Mouse (Mus musculus): ENCODE measurements at regions not wholly inside any gene's neighbourhood (a gene's known extent, or its start where the extent isn't known, plus 50 kb on each side); places are given as distances from the start of the nearest gene placed in this dataset.

DNA sequence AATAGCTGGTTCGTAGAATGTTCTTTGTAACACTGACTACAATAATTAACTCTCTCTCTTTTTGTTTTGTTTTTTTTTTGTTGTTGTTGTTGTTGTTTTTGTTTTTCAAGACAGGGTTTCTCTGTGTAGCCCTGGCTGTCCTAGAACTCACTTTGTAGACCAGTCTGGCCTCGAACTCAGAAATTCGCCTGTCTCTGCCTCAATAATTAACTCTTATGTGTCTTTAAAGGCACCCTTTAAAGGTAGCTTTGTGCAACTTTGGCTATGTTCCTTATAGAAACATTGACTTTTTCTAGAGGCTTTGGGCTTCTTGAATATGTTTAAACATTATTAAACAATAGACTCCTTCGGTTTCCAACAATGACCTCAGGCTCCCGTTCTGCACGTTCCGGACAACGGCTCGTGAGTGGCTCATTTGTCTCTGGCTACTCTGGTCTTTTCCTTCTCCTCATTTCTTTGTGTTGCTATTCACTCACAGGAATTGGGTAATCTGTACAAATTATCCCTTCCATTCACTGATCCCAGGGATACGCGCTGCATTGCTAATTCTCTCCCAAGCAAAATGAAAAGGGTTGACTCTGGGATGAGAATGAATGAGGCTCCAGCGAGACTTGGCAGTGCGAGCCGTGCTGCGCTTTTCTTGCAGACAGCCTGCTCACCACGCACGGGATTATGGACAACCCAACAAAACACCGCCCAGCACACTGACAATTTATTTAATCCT lies 90.2 kb upstream of the Klf12 start:
- WGBS: 79% methylated on average over 18 of the region's 18 CpGs
- Histone ChIP-seq H3K4me3 (no peak overlapping the region), H3K4me2 (no peak overlapping the region), H3K9ac (no peak overlapping the region), H3K27ac (no peak overlapping the region), H3K4me1 (replicated peaks) (no peaks in the 10 kb centered on the region), H3K36me3 (no peaks in the 10 kb centered on the region), H3K27me3 (no peaks in the 10 kb centered on the region), H3K9me3 (replicated peaks) (no peaks in the 10 kb centered on the region)
- ATAC-seq (replicated peaks; ENCODE audit: insufficient number of reproducible peaks, insufficient read depth, low FRiP score, low read depth): no peak

DNA sequence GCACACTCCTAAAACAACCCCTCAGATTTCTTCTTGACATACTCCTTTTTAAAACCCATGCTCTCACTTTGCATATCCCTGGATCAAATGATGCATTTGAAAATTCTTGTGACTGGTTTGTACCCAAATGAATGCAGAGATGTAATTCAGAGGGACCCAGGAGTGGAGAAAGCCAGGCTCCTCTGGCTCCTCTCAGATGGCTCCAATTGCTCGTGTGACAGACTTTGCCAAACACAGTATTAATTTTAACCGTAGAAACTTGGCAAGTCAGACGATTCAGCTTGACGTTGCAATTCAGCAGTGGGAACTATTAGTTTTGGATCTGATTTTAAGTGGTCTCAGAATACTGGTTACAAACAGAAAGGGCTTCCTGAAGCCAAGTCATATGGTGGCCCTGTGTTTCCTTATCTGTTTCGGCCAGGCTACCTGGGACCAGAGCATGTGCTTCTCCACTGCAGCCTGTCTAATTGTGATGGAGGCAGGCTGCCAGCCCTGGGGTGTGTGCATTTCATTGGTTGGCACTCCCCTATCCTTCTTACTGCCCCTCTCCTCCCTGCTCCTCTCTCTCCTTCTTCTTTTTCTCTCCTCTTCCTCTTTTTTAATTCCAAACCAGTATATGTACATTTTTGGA lies 81.9 kb upstream of the Klf12 start:
- Histone ChIP-seq H3K27me3 (no peaks in the 10 kb centered on the region), H3K9me3 (replicated peaks) (no peaks in the 10 kb centered on the region), H3K36me3 (no peaks in the 10 kb centered on the region), H3K4me3 (no peak overlapping the region), H3K4me1 (replicated peaks) (no peaks in the 10 kb centered on the region), H3K27ac (no peak overlapping the region), H3K4me2 (no peak overlapping the region), H3K9ac (no peak overlapping the region)
- 58% methylated on average over 5 of the region's 5 CpGs for WGBS
- ATAC-seq (replicated peaks; ENCODE audit: insufficient number of reproducible peaks, insufficient read depth, low FRiP score, low read depth): no peak

DNA sequence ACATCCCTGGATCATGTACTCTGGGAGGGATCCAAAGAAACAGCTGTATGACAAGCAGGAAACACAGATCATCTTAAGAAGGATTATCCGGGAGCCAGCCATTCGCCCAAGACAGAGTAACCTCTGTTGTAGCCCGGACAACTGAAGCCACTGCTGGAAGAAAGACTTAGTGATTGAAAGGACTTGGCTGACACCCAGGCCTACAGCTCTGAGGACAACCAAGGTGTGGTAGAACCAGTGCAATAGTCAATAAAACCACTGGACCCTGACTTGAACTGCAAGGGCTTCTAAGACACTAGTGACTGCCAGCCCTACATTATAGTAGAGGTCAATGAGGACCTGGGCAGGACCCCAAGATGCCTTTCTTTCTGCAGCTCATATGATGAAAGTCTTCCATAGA lies 78.3 kb upstream of the Klf12 start:
- Histone ChIP-seq H3K4me3 (no peak overlapping the region), H3K9me3 (replicated peaks) (no peaks in the 10 kb centered on the region), H3K36me3 (no peaks in the 10 kb centered on the region), H3K4me2 (no peak overlapping the region), H3K4me1 (replicated peaks) (no peaks in the 10 kb centered on the region), H3K9ac (no peak overlapping the region), H3K27ac (no peak overlapping the region), H3K27me3 (no peaks in the 10 kb centered on the region)
- no peak for ATAC-seq (replicated peaks; ENCODE audit: insufficient number of reproducible peaks, insufficient read depth, low FRiP score, low read depth)
- 67% methylated on average over 3 of the region's 3 CpGs for WGBS

DNA sequence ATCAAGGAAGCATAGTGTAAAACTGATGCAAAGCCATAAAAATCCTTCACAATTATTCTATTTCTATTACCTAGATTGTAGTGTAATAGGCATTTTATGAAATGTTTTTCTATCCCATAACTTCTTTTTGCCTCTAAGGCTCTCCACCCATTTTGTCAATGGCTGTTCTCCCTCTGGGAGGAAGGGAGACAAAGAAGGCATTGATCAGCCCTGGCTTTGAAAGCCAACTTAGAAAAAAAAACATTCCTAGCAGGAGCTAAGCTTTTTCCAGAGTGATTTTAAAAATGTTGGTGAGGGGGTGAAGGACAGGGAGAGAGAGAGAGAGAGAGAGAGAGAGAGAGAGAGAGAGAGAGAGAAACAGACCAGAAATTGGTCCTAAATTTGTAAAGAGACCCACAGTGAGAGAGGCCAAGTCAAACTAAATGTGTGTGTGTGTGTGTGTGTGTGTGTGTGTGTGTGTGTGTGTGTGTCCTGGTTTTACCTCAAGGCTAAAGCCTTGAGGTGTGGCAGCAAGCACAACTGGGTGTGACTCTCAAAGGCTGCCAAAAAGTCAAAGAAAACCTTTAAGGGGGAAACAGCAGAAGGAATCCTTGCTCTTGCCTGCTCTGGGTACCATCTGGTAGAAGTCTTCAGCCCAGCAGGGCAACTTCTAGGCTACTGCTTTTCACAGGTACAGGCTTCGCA lies 77.0 kb upstream of the Klf12 start:
- Histone ChIP-seq H3K9me3 (replicated peaks) (no peaks in the 10 kb centered on the region), H3K4me2 (no peak overlapping the region), H3K36me3 (no peaks in the 10 kb centered on the region), H3K27ac (no peak overlapping the region), H3K27me3 (no peaks in the 10 kb centered on the region), H3K9ac (no peak overlapping the region), H3K4me1 (replicated peaks) (no peaks in the 10 kb centered on the region), H3K4me3 (no peak overlapping the region)
- WGBS: 83% methylated on average over 1 of the region's 1 CpGs
- no peak for ATAC-seq (replicated peaks; ENCODE audit: insufficient number of reproducible peaks, insufficient read depth, low FRiP score, low read depth)

DNA sequence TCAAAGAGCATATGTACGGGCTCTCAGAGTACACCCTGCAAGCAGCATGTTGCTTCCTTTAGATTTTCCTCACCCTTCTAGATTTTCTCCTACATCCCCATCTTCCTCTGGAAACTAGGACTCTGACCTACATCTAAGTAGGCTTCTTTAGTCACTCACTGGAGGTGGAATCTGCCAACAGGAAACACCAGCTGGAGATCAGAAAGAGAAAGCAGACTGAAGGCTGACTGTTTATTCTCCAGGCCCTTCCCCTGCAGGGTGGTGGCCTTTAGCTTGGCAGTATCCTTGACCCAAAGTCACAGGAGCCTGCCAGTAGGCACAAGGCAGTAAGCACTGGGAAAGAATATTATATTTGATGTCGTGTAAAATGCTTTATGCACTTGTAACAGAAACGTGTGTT lies 75.4 kb upstream of the Klf12 start:
- 74% methylated on average over 3 of the region's 3 CpGs for WGBS

DNA sequence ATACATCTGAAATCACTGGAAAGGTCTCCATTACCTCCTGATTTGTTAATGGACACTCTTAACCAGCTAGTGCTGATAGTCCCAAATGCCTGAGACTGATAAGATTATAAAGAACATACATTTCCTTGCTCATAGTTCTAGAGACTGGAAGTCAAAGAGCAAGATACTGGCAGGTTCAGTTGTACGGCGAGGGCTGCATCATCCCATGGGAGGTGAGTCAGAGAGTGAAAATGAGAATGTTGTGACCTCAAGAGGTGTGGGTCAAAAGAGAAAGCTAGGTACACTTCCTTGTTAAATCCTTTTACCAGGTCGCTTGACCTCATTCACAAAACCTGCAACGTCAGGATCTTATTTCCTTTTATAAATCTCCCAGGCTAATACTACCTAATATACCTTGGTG lies 72.7 kb upstream of the Klf12 start:
- H3K36me3 ChIP-seq: no peaks in the 10 kb centered on the region
- no peaks in the 10 kb centered on the region for H3K27me3 ChIP-seq
- H3K27ac ChIP-seq: no peak overlapping the region
- no peak overlapping the region for H3K9ac ChIP-seq
- no peak for ATAC-seq (replicated peaks; ENCODE audit: insufficient number of reproducible peaks, insufficient read depth, low FRiP score, low read depth)
- no peaks in the 10 kb centered on the region for H3K9me3 ChIP-seq (replicated peaks)
- no peak overlapping the region for H3K4me2 ChIP-seq
- 63% methylated on average over 4 of the region's 4 CpGs for WGBS
- H3K4me3 ChIP-seq: no peak overlapping the region
- H3K4me1 ChIP-seq (replicated peaks): no peaks in the 10 kb centered on the region

More for the DNA sequence above, 75.4 kb upstream of the Klf12 start:
- Histone ChIP-seq H3K4me1 (replicated peaks) (no peaks in the 10 kb centered on the region), H3K27me3 (no peaks in the 10 kb centered on the region), H3K9ac (no peak overlapping the region), H3K4me3 (no peak overlapping the region), H3K36me3 (no peaks in the 10 kb centered on the region), H3K27ac (no peak overlapping the region), H3K4me2 (no peak overlapping the region), H3K9me3 (replicated peaks) (no peaks in the 10 kb centered on the region)
- ATAC-seq (replicated peaks; ENCODE audit: insufficient number of reproducible peaks, insufficient read depth, low FRiP score, low read depth): no peak

DNA sequence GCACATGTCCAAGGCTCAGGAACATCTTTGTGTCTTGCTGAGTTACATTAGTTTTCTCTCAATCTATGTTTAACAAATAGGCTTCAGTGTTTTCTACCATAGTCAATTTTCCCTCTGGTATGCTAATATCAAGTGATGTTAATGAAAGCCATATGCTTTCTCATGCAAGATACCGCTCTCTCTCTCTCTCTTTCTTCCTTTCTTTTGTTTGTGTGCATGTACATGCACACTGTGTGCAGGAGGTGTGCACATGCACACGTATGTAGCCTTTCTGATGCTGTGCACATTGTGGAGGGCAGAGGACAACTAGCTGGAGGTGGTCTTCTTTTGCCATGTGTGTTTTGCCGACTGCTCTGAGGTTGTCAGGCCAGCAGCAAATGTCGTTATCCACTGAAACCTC lies 69.0 kb upstream of the Klf12 start:
- Histone ChIP-seq H3K4me1 (replicated peaks) (no peaks in the 10 kb centered on the region), H3K36me3 (no peaks in the 10 kb centered on the region), H3K9me3 (replicated peaks) (no peaks in the 10 kb centered on the region), H3K4me2 (no peak overlapping the region), H3K27me3 (no peaks in the 10 kb centered on the region), H3K4me3 (no peak overlapping the region), H3K27ac (no peak overlapping the region), H3K9ac (no peak overlapping the region)
- WGBS: 81% methylated on average over 4 of the region's 4 CpGs
- no peak for ATAC-seq (replicated peaks; ENCODE audit: insufficient number of reproducible peaks, insufficient read depth, low FRiP score, low read depth)

DNA sequence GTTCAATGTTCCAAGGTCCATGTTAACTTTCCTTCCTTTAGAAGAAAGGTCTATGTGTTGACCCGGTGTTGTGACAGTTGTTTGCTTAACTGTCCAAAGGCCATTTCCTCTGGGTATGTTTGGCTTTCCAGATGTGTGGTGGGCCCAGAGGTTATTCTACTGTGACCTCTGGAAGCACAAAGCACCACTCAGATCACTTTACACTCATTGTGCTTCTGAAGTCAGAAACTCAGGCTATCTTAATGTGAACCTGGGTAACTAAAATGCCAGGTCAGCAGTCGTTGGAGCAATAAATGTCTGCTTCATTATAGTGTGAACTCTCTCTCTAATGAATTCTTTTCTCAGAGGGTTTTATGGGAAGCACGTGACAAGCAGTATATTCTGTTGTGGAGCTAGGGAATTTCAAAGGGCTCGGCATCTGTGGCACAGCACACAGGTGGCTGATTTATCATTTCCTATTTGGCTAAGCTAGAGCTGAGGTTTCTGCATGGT lies 68.5 kb upstream of the Klf12 start:
- H3K4me1 ChIP-seq (replicated peaks): no peaks in the 10 kb centered on the region
- no peaks in the 10 kb centered on the region for H3K9me3 ChIP-seq (replicated peaks)
- H3K4me3 ChIP-seq: no peak overlapping the region
- no peak overlapping the region for H3K27ac ChIP-seq
- H3K27me3 ChIP-seq: no peaks in the 10 kb centered on the region
- ATAC-seq (replicated peaks; ENCODE audit: insufficient number of reproducible peaks, insufficient read depth, low FRiP score, low read depth): no peak
- no peaks in the 10 kb centered on the region for H3K36me3 ChIP-seq
- H3K9ac ChIP-seq: no peak overlapping the region
- H3K4me2 ChIP-seq: no peak overlapping the region
- WGBS: 54% methylated on average over 4 of the region's 4 CpGs

DNA sequence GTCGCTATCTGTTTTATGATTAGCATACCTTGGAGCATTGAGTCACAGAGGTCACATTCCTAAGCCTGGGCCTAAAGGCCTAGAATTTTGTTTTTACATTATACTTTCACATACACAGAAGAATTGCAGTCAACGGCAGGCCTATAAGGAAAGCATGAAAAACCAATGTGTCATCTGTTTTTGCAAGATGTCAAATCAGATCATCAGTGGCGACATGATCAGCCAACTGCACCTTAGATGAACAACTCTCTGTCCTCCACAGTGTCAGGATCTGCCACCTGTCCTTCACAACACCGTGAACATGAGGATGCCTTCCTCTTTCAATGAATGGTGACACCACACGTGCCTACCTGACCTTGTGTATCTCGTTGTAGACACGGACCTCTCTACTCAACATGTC lies 66.5 kb upstream of the Klf12 start:
- Histone ChIP-seq H3K36me3 (no peaks in the 10 kb centered on the region), H3K4me1 (replicated peaks) (no peaks in the 10 kb centered on the region), H3K4me2 (no peak overlapping the region), H3K27me3 (no peaks in the 10 kb centered on the region), H3K27ac (no peak overlapping the region), H3K9ac (no peak overlapping the region), H3K4me3 (no peak overlapping the region), H3K9me3 (replicated peaks) (no peaks in the 10 kb centered on the region)
- WGBS: 85% methylated on average over 7 of the region's 7 CpGs
- no peak for ATAC-seq (replicated peaks; ENCODE audit: insufficient number of reproducible peaks, insufficient read depth, low FRiP score, low read depth)

DNA sequence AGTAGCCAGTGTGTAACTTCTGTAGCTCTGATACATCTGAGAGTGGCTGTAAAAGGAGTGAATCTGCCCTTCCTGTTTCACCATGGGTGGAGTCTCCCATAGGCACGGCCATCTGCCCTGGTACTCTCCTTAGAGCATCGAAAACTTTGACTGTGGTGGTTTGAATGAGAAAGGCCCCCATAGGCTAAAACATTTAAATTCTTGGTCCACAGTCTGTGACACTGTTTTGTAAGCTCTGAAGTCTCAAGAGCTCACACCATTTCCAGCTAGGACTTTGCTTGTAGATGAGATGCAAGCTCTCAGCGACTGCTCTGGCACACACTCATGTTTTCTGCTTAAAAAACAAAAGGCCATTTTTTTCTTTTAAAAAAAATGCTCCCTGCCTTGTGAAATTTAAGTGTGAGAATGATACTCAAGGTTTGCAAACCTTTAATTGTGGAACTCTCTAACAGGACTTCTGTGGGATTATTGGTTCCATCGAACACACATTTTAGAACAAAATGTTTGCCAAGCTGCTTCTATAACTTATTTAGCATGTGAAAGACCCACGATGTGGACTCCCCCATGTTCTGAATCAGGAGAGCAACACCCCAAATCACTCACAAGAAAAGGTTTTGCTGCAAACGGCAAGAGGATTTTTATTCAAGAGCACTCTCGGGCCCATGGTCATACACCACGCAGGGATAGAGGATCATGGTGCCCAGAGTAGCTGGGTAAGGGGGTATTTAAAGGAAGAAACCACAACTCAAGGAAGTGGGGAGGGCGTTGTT lies 65.7 kb upstream of the Klf12 start:
- Histone ChIP-seq H3K4me3 (no peak overlapping the region), H3K36me3 (no peaks in the 10 kb centered on the region), H3K4me2 (no peak overlapping the region), H3K4me1 (replicated peaks) (no peaks in the 10 kb centered on the region), H3K27ac (no peak overlapping the region), H3K9me3 (replicated peaks) (no peaks in the 10 kb centered on the region), H3K9ac (no peak overlapping the region), H3K27me3 (no peaks in the 10 kb centered on the region)
- 85% methylated on average over 9 of the region's 9 CpGs for WGBS
- ATAC-seq (replicated peaks; ENCODE audit: insufficient number of reproducible peaks, insufficient read depth, low FRiP score, low read depth): no peak
